Mouse (Mus musculus): ENCODE measurements around the gene Stard10. TPM values are rescaled to one million over a fixed set of nuclear protein-coding genes. Genes with fewer than 3 reads are reported as not detected.

The Stard10 gene
- total RNA-seq, 2 experiments from 2014 or later = 38.1 to 90.0 TPM

- DNase-seq (ENCODE audit: low spot score in 2 of 2) = no peak
Measured at GRCm38 (mm10) chr7:101395471-101395870, 78.6 kb downstream of the Stard10 start.

Other genes with a start within 250 kb of the Stard10 start
- gene Fchsd2, start 224.2 kb upstream of the Stard10 start, total RNA-seq (2021) = 10 to 100 TPM; 15.9 to 18.8 TPM
- 10 to 100 TPM; 26.7 to 30.9 TPM for gene Atg16l2, start 14.8 kb upstream of the Stard10 start, total RNA-seq (2021)
- 10 to 100 TPM; 24.9 to 39.1 TPM for gene Arap1, start 31.0 kb downstream of the Stard10 start, total RNA-seq (2021)
- gene Gm45837, start 93.8 kb downstream of the Stard10 start, total RNA-seq (2021) = 1 to 10 TPM in 1 of 2 experiments, not detected in 1; 3.4 TPM
- 100 to 1,000 TPM; 157 to 186 TPM for gene Pde2a, start 104.6 kb downstream of the Stard10 start, total RNA-seq (2021)

Measured in adrenal gland, adult 18-20 months (tissue).